Mouse (Mus musculus) forelimb bud, embryonic 11.5 days (tissue): ENCODE measurements around the gene Fdxacb1.

Source experiments
- DNase-seq: peaks from one replicate; pipeline ENCODE4 v3.0.0-alpha.2; 2012; ENCODE audit warnings: low read depth, low spot score

Gene Fdxacb1

GRCm38 (mm10) chr9:50768107-50769002 lies at the start of gene Fdxacb1:
TSS of gene Fdxacb1 (plus strand) at chr9:50768236.
- DNase-seq: peak; percentile 98

DNA sequence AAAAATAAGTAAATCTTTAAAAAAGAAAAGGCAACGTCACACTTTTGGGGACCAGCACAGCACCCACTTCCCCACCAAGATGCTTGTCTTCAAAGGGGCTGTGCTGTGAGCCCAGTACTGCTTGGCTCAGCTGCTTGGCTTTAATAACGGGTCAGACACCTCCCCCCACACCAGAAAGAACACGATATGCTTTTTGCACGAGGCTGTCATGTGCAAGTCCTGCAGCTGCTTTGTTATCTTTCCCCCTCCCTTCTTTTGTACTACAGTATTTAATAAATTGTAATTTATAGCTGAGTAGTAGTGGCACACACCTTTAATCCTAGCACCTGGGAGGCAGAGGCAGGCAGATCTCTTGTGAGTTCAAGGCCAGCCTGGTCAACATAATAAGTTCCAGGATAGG lies 49.2 kb upstream of the Fdxacb1 start:
- DNase-seq: no peak

DNA sequence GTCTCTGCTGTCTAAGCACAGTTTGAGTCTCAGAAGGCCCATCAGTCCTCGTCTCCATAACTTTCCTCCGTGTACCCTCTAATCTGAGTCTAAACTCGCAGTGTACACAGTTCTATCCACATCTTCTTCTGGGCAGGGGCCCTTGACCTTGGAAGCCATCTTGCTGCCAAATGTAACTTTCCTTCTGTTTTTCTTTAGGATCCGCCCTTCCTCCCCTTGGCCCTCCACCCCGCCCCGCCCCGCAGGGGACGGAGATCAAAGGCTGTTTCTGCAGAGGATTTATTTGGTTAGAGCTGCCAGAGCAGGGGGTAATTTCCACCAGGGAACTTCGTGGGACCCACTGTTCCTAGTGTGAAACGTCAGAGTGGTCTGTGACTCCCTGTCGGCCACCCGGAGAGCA lies 47.0 kb upstream of the Fdxacb1 start:
- DNase-seq: no peak

DNA sequence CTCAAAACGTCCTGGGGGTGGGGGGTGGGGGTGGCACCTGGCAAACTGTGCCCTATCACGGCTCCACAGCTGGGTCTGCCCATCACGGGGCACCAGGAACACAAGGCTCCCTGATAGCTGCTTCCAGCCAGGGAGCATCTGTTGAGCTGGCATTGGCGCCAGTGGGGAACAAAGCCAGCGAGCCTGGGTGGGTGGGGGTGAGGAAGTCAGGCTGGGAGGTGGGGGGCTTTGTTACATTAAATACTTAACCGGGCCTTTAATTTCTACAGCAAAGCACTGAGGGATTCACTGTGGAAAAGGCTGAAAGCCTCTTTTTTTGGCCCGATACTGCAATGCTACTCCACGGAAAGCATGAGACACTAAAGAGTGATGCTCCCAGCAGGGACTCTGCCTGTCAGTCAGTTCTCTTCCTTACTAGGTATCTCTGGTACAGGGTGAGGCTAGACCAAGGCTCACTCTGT lies 45.6 kb upstream of the Fdxacb1 start:
- DNase-seq: no peak

DNA sequence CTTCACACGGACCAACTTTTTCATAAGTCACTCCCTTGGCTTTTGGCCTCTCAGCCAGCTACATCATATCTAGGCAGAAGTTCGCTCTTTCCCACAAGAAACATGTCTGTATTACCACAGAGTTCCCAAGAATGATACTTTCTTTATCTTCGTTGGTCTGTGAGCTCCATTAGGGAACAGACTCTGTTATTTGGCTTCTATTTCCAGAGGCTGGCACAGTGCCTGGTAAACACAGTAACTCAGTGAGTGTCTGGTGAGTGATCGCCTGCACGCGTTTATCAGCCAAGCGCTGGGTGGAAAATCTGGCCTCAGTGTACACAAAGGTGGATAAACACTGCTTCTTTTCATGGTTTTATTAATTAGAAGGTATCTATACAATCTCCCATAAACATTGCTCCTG lies 44.6 kb upstream of the Fdxacb1 start:
- DNase-seq: no peak

- DNase-seq: no peak
Measured at GRCm38 (mm10) chr9:50724147-50724546, 43.9 kb upstream of the Fdxacb1 start.

GRCm38 (mm10) chr9:50724661-50725330 lies 43.2 kb upstream of the Fdxacb1 start:
- DNase-seq: no peak

- DNase-seq: peak; percentile 73
Measured at GRCm38 (mm10) chr9:50725921-50726590, 42.0 kb upstream of the Fdxacb1 start.

DNA sequence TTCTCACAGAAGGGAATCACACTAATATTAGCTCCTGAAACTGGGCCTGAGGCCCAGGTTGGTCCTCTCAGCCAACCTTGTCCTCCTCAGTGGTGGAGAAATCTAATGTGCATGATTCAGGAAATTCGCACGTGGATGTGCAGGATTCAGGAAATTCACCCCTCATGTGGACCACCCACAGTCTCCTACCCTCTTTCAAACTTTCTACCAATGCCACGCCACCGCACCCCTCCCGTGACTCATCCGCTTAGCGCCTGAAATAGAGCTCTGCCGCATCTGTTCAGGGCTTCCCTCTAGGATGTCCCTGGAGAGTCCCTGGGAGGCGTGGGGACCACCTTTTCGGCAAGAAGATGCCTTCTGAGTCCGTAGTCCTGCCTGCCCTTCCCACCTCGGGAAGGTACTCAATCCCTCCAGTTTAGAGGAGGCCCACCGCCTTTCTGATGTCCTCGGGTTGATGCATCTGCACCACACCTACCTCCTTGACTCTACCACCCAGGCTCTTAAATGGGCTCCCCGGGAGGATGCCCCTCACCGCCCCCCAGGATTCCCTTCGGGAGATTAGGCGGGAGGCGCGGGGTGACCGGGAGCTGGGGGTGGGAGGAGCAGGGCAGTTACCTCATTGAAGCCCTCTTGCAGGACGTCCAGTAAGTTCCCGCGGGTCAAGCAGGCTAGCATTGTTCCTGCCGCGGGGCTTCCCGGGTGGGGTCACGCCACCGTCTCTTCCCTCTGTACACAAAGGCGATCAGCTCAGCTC lies 40.7 kb upstream of the Fdxacb1 start:
- DNase-seq: no peak

DNA sequence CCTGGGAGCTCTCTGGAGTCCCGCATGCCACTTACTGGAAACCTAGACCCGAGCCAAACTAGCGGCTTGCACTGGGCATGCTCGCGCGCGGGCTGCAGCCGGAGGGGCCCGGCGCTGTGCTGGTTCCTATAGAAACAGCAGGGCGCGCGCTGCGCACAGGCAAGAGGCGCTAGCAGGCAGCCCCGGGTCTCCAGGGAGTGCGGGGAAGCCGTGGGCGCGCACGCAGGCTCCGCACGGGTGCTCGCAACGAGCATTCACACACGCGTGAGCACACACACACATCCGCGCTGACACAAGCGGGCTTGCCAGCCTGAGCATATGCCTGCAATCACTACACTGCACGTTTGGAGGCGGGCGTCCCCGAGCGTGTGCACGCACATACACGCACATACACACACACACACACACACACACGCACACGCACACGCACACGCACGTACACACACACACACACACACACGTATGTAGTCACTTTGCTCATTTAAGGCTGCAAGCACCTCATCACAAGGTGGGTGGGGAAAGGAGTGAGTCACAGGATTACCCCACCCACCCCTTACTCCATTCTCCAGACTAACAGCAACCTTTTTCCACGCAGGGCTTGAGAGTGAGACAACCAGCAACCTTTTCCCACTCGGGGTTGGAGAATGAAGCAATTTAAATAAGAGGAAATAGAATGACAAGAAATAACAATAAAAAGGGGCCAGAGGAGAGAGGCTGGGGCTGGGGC lies 39.9 kb upstream of the Fdxacb1 start:
- peak; percentile 81 for DNase-seq

GRCm38 (mm10) chr9:50729600-50729999 lies 38.4 kb upstream of the Fdxacb1 start:
- no peak for DNase-seq

DNA sequence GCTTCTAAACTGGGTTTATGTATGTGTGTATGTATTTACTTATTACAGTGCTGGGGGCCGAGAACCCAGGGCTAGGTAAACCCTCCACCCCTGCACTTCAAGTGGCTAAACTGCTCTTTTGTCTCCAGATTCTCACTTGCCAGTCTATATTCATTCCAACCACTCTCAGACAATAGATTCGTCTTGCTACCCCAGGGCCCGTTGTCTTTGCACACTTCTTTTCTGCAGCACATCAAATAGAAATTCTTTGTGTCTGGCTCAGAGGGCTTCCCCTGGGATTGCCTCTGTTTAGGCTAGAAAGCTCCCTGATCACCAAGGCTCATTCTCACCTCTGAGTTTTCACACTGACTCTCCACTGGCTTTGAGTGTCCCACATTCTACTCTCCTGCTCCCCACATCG lies 35.5 kb upstream of the Fdxacb1 start:
- DNase-seq: no peak

DNA sequence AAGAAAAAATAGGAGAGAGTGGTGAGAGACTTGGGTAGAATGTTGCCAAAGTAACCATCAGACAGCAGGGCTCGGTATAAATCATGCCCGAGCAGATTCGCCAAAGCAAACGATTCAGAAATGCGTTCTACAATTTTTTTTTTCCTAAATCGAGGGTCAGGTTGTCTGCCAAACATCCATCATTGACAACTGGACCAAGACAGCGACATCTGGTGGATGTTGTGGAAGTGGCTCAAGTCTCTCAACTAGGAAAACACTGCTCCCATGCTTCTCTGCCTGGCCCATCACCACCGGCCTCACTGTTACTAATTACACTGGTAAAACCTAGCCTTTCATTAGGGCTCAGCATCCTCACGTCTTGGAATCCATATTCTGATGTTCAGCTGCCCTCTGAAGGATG lies 33.0 kb upstream of the Fdxacb1 start:
- DNase-seq: peak; percentile 67

DNA sequence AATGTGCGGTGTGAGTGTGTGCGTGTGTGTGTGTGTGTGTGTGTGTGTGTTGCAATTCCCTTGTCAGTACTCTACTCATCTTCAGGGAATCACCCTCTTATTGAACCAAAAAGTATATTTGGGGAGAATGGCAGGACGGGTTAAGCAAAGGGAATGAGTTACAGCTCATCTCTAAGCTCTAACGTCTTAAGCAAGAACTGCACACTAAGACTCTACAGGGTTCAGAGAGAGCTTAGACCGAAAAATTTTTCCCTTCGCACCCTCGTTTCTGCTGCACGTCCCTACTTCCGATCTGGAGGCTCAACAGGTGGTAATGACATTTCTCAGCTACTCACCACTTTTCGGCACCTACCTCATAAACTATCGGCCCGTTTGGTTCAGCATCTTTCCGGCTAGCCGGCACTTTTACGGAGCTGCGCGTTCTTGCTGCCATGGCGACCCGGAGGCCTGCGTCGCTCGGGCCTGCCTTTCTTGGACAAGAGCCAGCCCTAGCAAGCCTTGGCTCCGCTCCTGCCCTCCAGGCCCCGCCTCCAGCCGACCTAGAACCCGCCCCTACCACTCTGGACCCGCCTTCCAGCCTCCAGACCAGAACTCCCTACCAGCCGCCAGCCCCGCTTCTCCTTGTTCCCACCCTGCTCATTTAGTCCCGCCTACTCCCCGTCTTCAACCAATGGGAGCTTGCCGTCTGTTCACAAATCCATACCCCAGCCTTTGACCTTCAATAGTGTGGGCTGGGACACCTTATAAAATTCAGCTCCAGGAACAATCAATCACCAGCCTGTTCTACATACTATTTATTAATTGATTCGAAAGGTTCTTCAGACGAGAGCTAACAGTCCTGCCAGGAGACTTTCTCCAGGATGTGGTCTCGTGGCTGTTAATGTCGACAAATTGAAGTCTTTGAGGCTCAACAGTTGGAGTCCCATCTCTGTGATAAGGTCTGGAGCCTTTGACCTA lies 28.8 kb upstream of the Fdxacb1 start, which contains the start of gene Dixdc1:
Dixdc1 (minus strand) TSS at position 604 of the 957 bp plus-strand sequence.
- DNase-seq: peak; percentile 91

DNA sequence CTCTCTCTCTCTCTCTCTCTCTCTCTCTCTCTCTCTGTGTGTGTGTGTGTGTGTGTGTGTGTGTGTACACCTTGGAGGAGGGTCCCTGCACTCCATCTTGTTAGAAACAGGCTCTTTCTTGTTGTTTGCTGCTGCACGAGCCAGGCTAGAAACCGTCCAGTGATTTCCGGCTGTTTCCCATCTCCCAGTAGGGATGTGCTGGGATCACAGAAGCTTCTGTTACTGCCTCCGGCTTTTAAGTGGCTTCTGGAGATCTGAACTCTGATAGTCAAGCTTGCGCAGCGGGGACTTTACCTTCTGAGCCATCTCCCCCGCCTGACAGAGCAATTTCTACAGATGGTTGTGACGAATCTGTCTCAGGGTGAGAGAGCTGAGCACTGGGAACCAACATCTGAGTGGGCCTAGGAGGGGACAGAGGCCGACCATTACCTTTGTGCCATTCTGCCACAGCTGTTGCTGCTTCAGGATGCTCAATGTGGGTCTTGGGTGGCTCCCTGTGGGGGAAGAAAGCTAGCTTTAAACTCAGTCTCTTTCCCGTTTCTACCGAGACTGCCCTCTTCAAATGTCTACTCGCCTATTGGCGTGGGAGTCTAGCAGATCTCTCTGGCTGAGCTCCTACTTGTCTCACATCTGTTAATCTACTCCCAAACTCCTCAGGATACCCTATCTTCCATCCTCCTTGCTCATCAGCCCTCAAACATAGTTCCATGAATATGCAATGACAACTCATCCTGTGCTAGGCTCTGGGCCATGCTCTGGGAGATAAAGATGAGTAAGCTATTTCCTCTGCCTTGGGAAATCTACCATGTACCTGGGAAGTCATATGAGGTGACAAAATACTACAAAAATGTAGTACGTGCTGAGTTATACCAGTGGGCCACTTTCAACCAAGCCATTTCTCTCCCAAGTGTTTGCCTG lies 26.9 kb upstream of the Fdxacb1 start:
- DNase-seq: no peak

- DNase-seq: no peak
Measured at GRCm38 (mm10) chr9:50742261-50742660, 25.8 kb upstream of the Fdxacb1 start.

GRCm38 (mm10) chr9:50742744-50743143 lies 25.3 kb upstream of the Fdxacb1 start:
- no peak for DNase-seq

- no peak for DNase-seq
Measured at GRCm38 (mm10) chr9:50745806-50746205, 22.2 kb upstream of the Fdxacb1 start.
